ENCODE assay signal across 17 mouse cellular contexts in genomic region chr2:83552329-83552728, GRCm38 (mm10).
DNase-seq lines count a peak whose midpoint lies in the region; ATAC-seq and TF ChIP-seq lines count a peak whose summit lies in the region.
"Had no signal": no experiment of that assay in that cellular context is flagged by ENCODE, and none has a peak within 500 bp of the region (broad histone marks: within the 10 kb centered on the region; RNA-seq: fewer than 3 reads in every experiment).

No protein-coding gene starts in this region.

- H3K9ac ChIP-seq in hindbrain, embryonic 11.5 days (ENCODE audit: low read depth, low read length): no peak overlapping the region
- H3K9ac ChIP-seq in hindbrain, embryonic 16.5 days (ENCODE audit: low read depth, low read length): no peak overlapping the region
- no peak overlapping the region for H3K9ac ChIP-seq in midbrain, postnatal 0 days (replicated peaks; ENCODE audit: low read length, poor library complexity, severe bottlenecking)
- no peak overlapping the region for H3K9ac ChIP-seq in midbrain, embryonic 15.5 days
- no peak overlapping the region for H3K9ac ChIP-seq in stomach, postnatal 0 days (ENCODE audit: low read length)
- H3K9ac ChIP-seq: embryonic facial prominence, embryonic 15.5 days; limb, embryonic 15.5 days; stomach, embryonic 15.5 days had no signal

- no peaks in the 10 kb centered on the region for H3K4me1 ChIP-seq in hindbrain, embryonic 11.5 days (replicated peaks; ENCODE audit: control insufficient read depth, insufficient read depth, low read length)
- H3K4me1 ChIP-seq in hindbrain, embryonic 16.5 days (ENCODE audit: control insufficient read depth, insufficient read depth, low read depth, low read length): no peaks in the 10 kb centered on the region
- H3K4me1 ChIP-seq in midbrain, postnatal 0 days (ENCODE audit: insufficient read depth, low read length): no peaks in the 10 kb centered on the region
- H3K4me1 ChIP-seq in midbrain, embryonic 15.5 days: no peaks in the 10 kb centered on the region
- H3K4me1 ChIP-seq in stomach, postnatal 0 days (replicated peaks; ENCODE audit: control insufficient read depth, insufficient read depth): no peaks in the 10 kb centered on the region
- H3K4me1 ChIP-seq: embryonic facial prominence, embryonic 15.5 days; limb, embryonic 15.5 days; stomach, embryonic 15.5 days had no signal

- WGBS in hindbrain, embryonic 11.5 days: 69% methylated on average over 3 of the region's 3 CpGs
- 51% methylated on average over 3 of the region's 3 CpGs for WGBS in hindbrain, embryonic 16.5 days
- 63% methylated on average over 3 of the region's 3 CpGs for WGBS in midbrain, postnatal 0 days
- 58% methylated on average over 3 of the region's 3 CpGs for WGBS in midbrain, embryonic 15.5 days
- WGBS in stomach, postnatal 0 days: 64% methylated on average over 3 of the region's 3 CpGs

- peak; percentile 65 for TF ChIP-seq CTCF in midbrain, postnatal 0 days (IDR thresholded peaks at IDR 0.05)
- peak; percentile 39 for TF ChIP-seq CTCF in stomach, postnatal 0 days (IDR thresholded peaks at IDR 0.05; ENCODE audit: low read depth)

- H3K4me2 ChIP-seq in hindbrain, embryonic 11.5 days (replicated peaks; ENCODE audit: low read depth, low read length): no peak overlapping the region
- H3K4me2 ChIP-seq in hindbrain, embryonic 16.5 days (ENCODE audit: low read length): no peak overlapping the region
- H3K4me2 ChIP-seq in midbrain, postnatal 0 days (ENCODE audit: low read depth, low read length, poor library complexity, severe bottlenecking): no peak overlapping the region
- no peak overlapping the region for H3K4me2 ChIP-seq in midbrain, embryonic 15.5 days
- no peak overlapping the region for H3K4me2 ChIP-seq in stomach, postnatal 0 days (replicated peaks; ENCODE audit: low read depth)
- H3K4me2 ChIP-seq: embryonic facial prominence, embryonic 15.5 days; limb, embryonic 15.5 days; stomach, embryonic 15.5 days had no signal

- H3K36me3 ChIP-seq in hindbrain, embryonic 11.5 days (ENCODE audit: control insufficient read depth, insufficient read depth, low read length): no peaks in the 10 kb centered on the region
- no peaks in the 10 kb centered on the region for H3K36me3 ChIP-seq in hindbrain, embryonic 16.5 days (ENCODE audit: control insufficient read depth, insufficient read depth, low read length)
- H3K36me3 ChIP-seq in midbrain, postnatal 0 days (ENCODE audit: insufficient read depth, low read length): no peaks in the 10 kb centered on the region
- no peaks in the 10 kb centered on the region for H3K36me3 ChIP-seq in midbrain, embryonic 15.5 days (replicated peaks)
- no peaks in the 10 kb centered on the region for H3K36me3 ChIP-seq in stomach, postnatal 0 days (ENCODE audit: control insufficient read depth, insufficient read depth, low read length)
- H3K36me3 ChIP-seq: embryonic facial prominence, embryonic 15.5 days; limb, embryonic 15.5 days; stomach, embryonic 15.5 days had no signal

- no peak for TF ChIP-seq EP300 in stomach, postnatal 0 days (optimal IDR thresholded peaks at IDR 0.05)

- H3K27me3 ChIP-seq in hindbrain, embryonic 11.5 days (ENCODE audit: control insufficient read depth, insufficient read depth, low read length): no peaks in the 10 kb centered on the region
- H3K27me3 ChIP-seq in hindbrain, embryonic 16.5 days (replicated peaks; ENCODE audit: control insufficient read depth, insufficient read depth, low read length): no peaks in the 10 kb centered on the region
- H3K27me3 ChIP-seq in midbrain, postnatal 0 days (ENCODE audit: insufficient read depth, low read length): no peaks in the 10 kb centered on the region
- H3K27me3 ChIP-seq in midbrain, embryonic 15.5 days (replicated peaks): no peaks in the 10 kb centered on the region
- H3K27me3 ChIP-seq in stomach, postnatal 0 days (ENCODE audit: control insufficient read depth, insufficient read depth, low read length): no peaks in the 10 kb centered on the region
- H3K27me3 ChIP-seq: embryonic facial prominence, embryonic 15.5 days; limb, embryonic 15.5 days; stomach, embryonic 15.5 days had no signal

- peak; percentile 2 to 3 for DNase-seq in cerebellum, postnatal 14 days
- no peak for DNase-seq in cerebellum, adult 11-12 months
- peak; percentile 6 for DNase-seq in hindbrain, embryonic 11.5 days (ENCODE audit: low spot score)
- peak; percentile 11 for DNase-seq in midbrain, postnatal 0 days (ENCODE audit: low spot score)
- DNase-seq in stomach, postnatal 0 days (ENCODE audit: low spot score): no peak
- no peak for DNase-seq in Muller cell, postnatal 12 days (ENCODE audit: inconsistent ontology term)
- DNase-seq: adrenal gland, adult 8-10 months; cerebellum, adult 9-11 months; gastrocnemius, adult 2 months; heart, postnatal 14 days; lung, adult 2 months; thymus, postnatal 14 days had no signal

- H3K4me3 ChIP-seq in hindbrain, embryonic 11.5 days (ENCODE audit: low read depth, low read length): no peak overlapping the region
- no peak overlapping the region for H3K4me3 ChIP-seq in hindbrain, embryonic 16.5 days (ENCODE audit: low read length)
- no peak overlapping the region for H3K4me3 ChIP-seq in midbrain, postnatal 0 days (ENCODE audit: low read depth, low read length)
- H3K4me3 ChIP-seq in midbrain, embryonic 15.5 days: no peak overlapping the region
- no peak overlapping the region for H3K4me3 ChIP-seq in stomach, postnatal 0 days (ENCODE audit: low read depth, low read length)
- H3K4me3 ChIP-seq: embryonic facial prominence, embryonic 15.5 days; gastrocnemius, adult 2 months; limb, embryonic 15.5 days; stomach, embryonic 15.5 days had no signal

- no peak overlapping the region for H3K27ac ChIP-seq in hindbrain, embryonic 11.5 days (ENCODE audit: low read depth, low read length)
- no peak overlapping the region for H3K27ac ChIP-seq in hindbrain, embryonic 16.5 days (ENCODE audit: low read depth, low read length)
- no peak overlapping the region for H3K27ac ChIP-seq in midbrain, postnatal 0 days (ENCODE audit: low read depth, low read length)
- H3K27ac ChIP-seq in midbrain, embryonic 15.5 days: no peak overlapping the region
- H3K27ac ChIP-seq in stomach, postnatal 0 days (replicated peaks): no peak overlapping the region
- H3K27ac ChIP-seq: embryonic facial prominence, embryonic 15.5 days; gastrocnemius, adult 2 months; limb, embryonic 15.5 days; stomach, embryonic 15.5 days had no signal

- no peak for ATAC-seq in hindbrain, embryonic 11.5 days (ENCODE audit: low FRiP score)
- ATAC-seq in hindbrain, embryonic 16.5 days: no peak
- ATAC-seq in midbrain, postnatal 0 days (ENCODE audit: low FRiP score): no peak
- ATAC-seq in midbrain, embryonic 15.5 days (replicated peaks): no peak
- ATAC-seq in stomach, postnatal 0 days (ENCODE audit: low FRiP score, low TSS enrichment): no peak

- H3K9me3 ChIP-seq in hindbrain, embryonic 11.5 days (ENCODE audit: control insufficient read depth, low read length): no peaks in the 10 kb centered on the region
- no peaks in the 10 kb centered on the region for H3K9me3 ChIP-seq in hindbrain, embryonic 16.5 days (ENCODE audit: control insufficient read depth, low read length)
- H3K9me3 ChIP-seq in midbrain, postnatal 0 days (ENCODE audit: low read length): no peaks in the 10 kb centered on the region
- no peaks in the 10 kb centered on the region for H3K9me3 ChIP-seq in midbrain, embryonic 15.5 days
- H3K9me3 ChIP-seq in stomach, postnatal 0 days (ENCODE audit: control insufficient read depth, low read length): no peaks in the 10 kb centered on the region
- H3K9me3 ChIP-seq: embryonic facial prominence, embryonic 15.5 days; limb, embryonic 15.5 days; stomach, embryonic 15.5 days had no signal

Comparison
In these comparisons a context has a peak if more than half of its experiments do, and no peak if none do; other contexts are left out.
1. DNase-seq: peak in cerebellum, postnatal 14 days (2 of 2), hindbrain, embryonic 11.5 days (single experiment) and midbrain, postnatal 0 days (single experiment); none in cerebellum, adult 11-12 months (single experiment), stomach, postnatal 0 days (single experiment) and Muller cell, postnatal 12 days (single experiment).